Mouse (Mus musculus) MEL (cell line): Measurements from ENCODE around the gene Mia3. TPM values are rescaled to one million over a fixed set of nuclear protein-coding genes. Genes with fewer than 3 reads are reported as not detected.

Experiments
- DNase-seq: peaks from one replicate; pipeline ENCODE4 v3.0.0; 2011; ENCODE audit warnings: low read depth, low spot score
- H3K27ac ChIP-seq: 2 replicates; pipeline ENCODE4 v1.5.1; 2012; ENCODE audit warnings: low read depth, mild to moderate bottlenecking, control low read depth, low read length, moderate library complexity; ENCODE audit not compliant: control insufficient read depth
- H3K27me3 ChIP-seq, 2 experiments: fragments of 150-350 bp in 1 of 2; sonication (generic) in 1 of 2; 2 replicates each; pipeline ENCODE4 v1.6.1; 2012; ENCODE audit warnings: low read length in 2 of 2, mild to moderate bottlenecking in 2 of 2, improper control_type of control experiment in 1 of 2, moderate library complexity in 1 of 2; ENCODE audit not compliant: insufficient read depth in 2 of 2, control insufficient read depth in 1 of 2
- H3K36me3 ChIP-seq, 2 experiments: 2 replicates each; pipeline ENCODE4 v1.6.1; 2012 to 2014; ENCODE audit warnings: low read length in 2 of 2, improper control_type of control experiment in 1 of 2, inconsistent platforms in 1 of 2, mild to moderate bottlenecking in 1 of 2; ENCODE audit not compliant: insufficient read depth in 2 of 2, control insufficient read depth in 1 of 2
- H3K4me1 ChIP-seq, 2 experiments: fragments of 150-350 bp in 1 of 2; sonication (generic) in 1 of 2; 2 replicates each; pipeline ENCODE4 v1.6.1; 2012; ENCODE audit warnings: low read length in 2 of 2, improper control_type of control experiment in 1 of 2, mild to moderate bottlenecking in 1 of 2; ENCODE audit not compliant: insufficient read depth in 2 of 2, control insufficient read depth in 1 of 2
- H3K4me3 ChIP-seq, 2 experiments: fragments of 150-350 bp in 1 of 2; sonication (generic) in 1 of 2; 2 replicates each; pipeline ENCODE4 v1.5.1; 2012; ENCODE audit warnings: low read depth in 2 of 2, low read length in 2 of 2, mild to moderate bottlenecking in 2 of 2, moderate library complexity in 2 of 2, control low read depth in 1 of 2, improper control_type of control experiment in 1 of 2; ENCODE audit not compliant: control insufficient read depth in 1 of 2, insufficient read depth in 1 of 2
- H3K79me2 ChIP-seq: 2 replicates; pipeline ENCODE4 v1.6.1; 2012; ENCODE audit warnings: mild to moderate bottlenecking, low read length, moderate library complexity; ENCODE audit not compliant: control insufficient read depth, poor library complexity, insufficient read depth
- H3K9ac ChIP-seq: 2 replicates; pipeline ENCODE4 v1.6.1; 2012; ENCODE audit warnings: low read depth, mild to moderate bottlenecking, control low read depth, low read length, moderate library complexity; ENCODE audit not compliant: control insufficient read depth, poor library complexity, severe bottlenecking
- H3K9me3 ChIP-seq: fragments of 150-350 bp; sonication (generic); replicated peaks from 2 replicates; pipeline ENCODE4 v1.6.1; 2012; ENCODE audit warnings: mild to moderate bottlenecking, low read length, improper control_type of control experiment, moderate library complexity; ENCODE audit not compliant: insufficient read depth
- BHLHE40 ChIP-seq: IDR thresholded peaks from 2 replicates; pipeline ENCODE4 v1.6.1; 2012; ENCODE audit warnings: low read depth, mild to moderate bottlenecking, inconsistent platforms, low read length, improper control_type of control experiment, borderline replicate concordance
- CHD1 ChIP-seq: IDR thresholded peaks from 2 replicates; pipeline ENCODE4 v1.6.1; 2012; ENCODE audit warnings: low read depth, mild to moderate bottlenecking, inconsistent platforms, low read length, improper control_type of control experiment
- CHD2 ChIP-seq: IDR thresholded peaks from 2 replicates; pipeline ENCODE4 v1.6.1; 2011; ENCODE audit warnings: low read length, improper control_type of control experiment
- CTCF ChIP-seq, 3 experiments: IDR thresholded peaks in 2 of 3; conservative IDR thresholded peaks in 1 of 3; 2 replicates each; pipeline ENCODE4 v1.5.1; 2011 to 2012; ENCODE audit warnings: low read length in 3 of 3, low read depth in 2 of 3, mild to moderate bottlenecking in 2 of 3, improper control_type of control experiment in 1 of 3, inconsistent platforms in 1 of 3, mixed read lengths in 1 of 3, moderate library complexity in 1 of 3; ENCODE audit not compliant: control insufficient read depth in 1 of 3, insufficient read depth in 1 of 3, poor library complexity in 1 of 3, severe bottlenecking in 1 of 3
- E2F4 ChIP-seq: IDR thresholded peaks from 2 replicates; pipeline ENCODE4 v1.6.1; 2011; ENCODE audit warnings: low read depth, low read length, improper control_type of control experiment, borderline replicate concordance
- ELF1 ChIP-seq: IDR thresholded peaks from 2 replicates; pipeline ENCODE4 v1.6.1; 2014; ENCODE audit warnings: low read depth, mild to moderate bottlenecking, inconsistent platforms, low read length, improper control_type of control experiment, moderate library complexity
- EP300 ChIP-seq, 2 experiments: IDR thresholded peaks; 2 replicates each; pipeline ENCODE4 v1.6.1; 2011; ENCODE audit warnings: improper control_type of control experiment in 2 of 2, low read length in 2 of 2, low read depth in 1 of 2, mild to moderate bottlenecking in 1 of 2
- ETS1 ChIP-seq: IDR thresholded peaks from 2 replicates; pipeline ENCODE4 v1.6.1; 2012; ENCODE audit warnings: low read depth, mild to moderate bottlenecking, inconsistent platforms, low read length, improper control_type of control experiment, moderate library complexity
- GABPA ChIP-seq: IDR thresholded peaks from 2 replicates; pipeline ENCODE4 v1.6.1; 2012; ENCODE audit warnings: low read depth, mild to moderate bottlenecking, inconsistent platforms, low read length, improper control_type of control experiment, moderate library complexity
- GATA1 ChIP-seq: IDR thresholded peaks from 2 replicates; pipeline ENCODE4 v1.6.1; 2011; ENCODE audit warnings: low read depth, low read length, improper control_type of control experiment
- HCFC1 ChIP-seq: IDR thresholded peaks from 2 replicates; pipeline ENCODE4 v1.6.1; 2012; ENCODE audit warnings: low read depth, mild to moderate bottlenecking, inconsistent platforms, low read length, improper control_type of control experiment, moderate library complexity
- JUND ChIP-seq: IDR thresholded peaks from 2 replicates; pipeline ENCODE4 v1.6.1; 2011; ENCODE audit warnings: low read depth, mild to moderate bottlenecking, improper control_type of control experiment, low read length
- KAT2A ChIP-seq: conservative IDR thresholded peaks from 2 replicates; pipeline ENCODE4 v1.6.1; 2012; ENCODE audit warnings: low read depth, low read length, improper control_type of control experiment, inconsistent platforms
- MAFK ChIP-seq: IDR thresholded peaks from 2 replicates; pipeline ENCODE4 v1.6.1; 2011; ENCODE audit warnings: low read depth, mild to moderate bottlenecking, low read length, improper control_type of control experiment, borderline replicate concordance
- MAX ChIP-seq: IDR thresholded peaks from 2 replicates; pipeline ENCODE4 v1.6.1; 2011; ENCODE audit warnings: low read length, improper control_type of control experiment
- MEF2A ChIP-seq: IDR thresholded peaks from 2 replicates; pipeline ENCODE4 v1.6.1; 2014; ENCODE audit warnings: low read depth, mild to moderate bottlenecking, inconsistent platforms, low read length, improper control_type of control experiment; ENCODE audit not compliant: poor library complexity, insufficient replicate concordance, severe bottlenecking; ENCODE audit errors: extremely low read depth
- MXI1 ChIP-seq: IDR thresholded peaks from 2 replicates; pipeline ENCODE4 v1.6.1; 2011; ENCODE audit warnings: mild to moderate bottlenecking, low read depth, low read length, improper control_type of control experiment
- MYB ChIP-seq: IDR thresholded peaks from 2 replicates; pipeline ENCODE4 v1.6.1; 2011; ENCODE audit warnings: mild to moderate bottlenecking, low read depth, low read length, improper control_type of control experiment
- MYC ChIP-seq: IDR thresholded peaks from 2 replicates; pipeline ENCODE4 v1.6.1; 2011; ENCODE audit warnings: low read depth, mild to moderate bottlenecking, low read length, improper control_type of control experiment, moderate library complexity
- NELFE ChIP-seq: IDR thresholded peaks from 2 replicates; pipeline ENCODE4 v1.6.1; 2011; ENCODE audit warnings: low read depth, low read length, improper control_type of control experiment
- POLR2A ChIP-seq, 2 experiments: IDR thresholded peaks; 2 replicates each; pipeline ENCODE4 v1.6.1; 2011 to 2012; ENCODE audit warnings: low read length in 2 of 2, mild to moderate bottlenecking in 2 of 2, control low read depth in 1 of 2, improper control_type of control experiment in 1 of 2, low read depth in 1 of 2, moderate library complexity in 1 of 2; ENCODE audit not compliant: control insufficient read depth in 1 of 2, insufficient read depth in 1 of 2, poor library complexity in 1 of 2
- POLR2AphosphoS2 ChIP-seq: IDR thresholded peaks from 2 replicates; pipeline ENCODE4 v1.6.1; 2011; ENCODE audit warnings: low read length, improper control_type of control experiment
- POLR2AphosphoS5 ChIP-seq: IDR thresholded peaks from 2 replicates; pipeline ENCODE4 v1.6.1; 2012; ENCODE audit warnings: low read depth, borderline replicate concordance, mild to moderate bottlenecking, inconsistent platforms, low read length, moderate library complexity, mixed read lengths
- RAD21 ChIP-seq: IDR thresholded peaks from 2 replicates; pipeline ENCODE4 v1.6.1; 2011; ENCODE audit warnings: mild to moderate bottlenecking, low read depth, low read length, improper control_type of control experiment
- RCOR1 ChIP-seq: IDR thresholded peaks from 2 replicates; pipeline ENCODE4 v1.6.1; 2012; ENCODE audit warnings: low read depth, mild to moderate bottlenecking, inconsistent platforms, low read length, improper control_type of control experiment
- SIN3A ChIP-seq: IDR thresholded peaks from 2 replicates; pipeline ENCODE4 v1.6.1; 2012; ENCODE audit warnings: low read length, improper control_type of control experiment, inconsistent platforms
- SMC3 ChIP-seq: IDR thresholded peaks from 2 replicates; pipeline ENCODE4 v1.6.1; 2011; ENCODE audit warnings: low read depth, low read length, improper control_type of control experiment
- TAL1 ChIP-seq: IDR thresholded peaks from 2 replicates; pipeline ENCODE4 v1.6.1; 2012; ENCODE audit warnings: mild to moderate bottlenecking, inconsistent platforms, low read length, moderate library complexity, mixed read lengths
- TBP ChIP-seq: IDR thresholded peaks from 2 replicates; pipeline ENCODE4 v1.8.0; 2011; ENCODE audit warnings: low read depth, low read length, improper control_type of control experiment
- TCF12 ChIP-seq: IDR thresholded peaks from 2 replicates; pipeline ENCODE4 v1.6.1; 2014; ENCODE audit warnings: low read depth, mild to moderate bottlenecking, inconsistent platforms, low read length, improper control_type of control experiment, moderate library complexity
- USF1 ChIP-seq: IDR thresholded peaks from 2 replicates; pipeline ENCODE4 v1.6.1; 2014; ENCODE audit warnings: low read depth, mild to moderate bottlenecking, inconsistent platforms, low read length, improper control_type of control experiment, moderate library complexity
- USF2 ChIP-seq, 2 experiments: IDR thresholded peaks; 2 replicates each; pipeline ENCODE4 v1.6.1; 2011 to 2012; ENCODE audit warnings: improper control_type of control experiment in 2 of 2, low read length in 2 of 2, borderline replicate concordance in 1 of 2, inconsistent platforms in 1 of 2, low read depth in 1 of 2, mild to moderate bottlenecking in 1 of 2; ENCODE audit not compliant: insufficient read depth in 1 of 2
- ZKSCAN1 ChIP-seq: IDR thresholded peaks from 2 replicates; pipeline ENCODE4 v1.6.1; 2012; ENCODE audit warnings: low read depth, mild to moderate bottlenecking, inconsistent platforms, low read length, improper control_type of control experiment, moderate library complexity
- ZMIZ1 ChIP-seq: IDR thresholded peaks from 2 replicates; pipeline ENCODE4 v1.6.1; 2012; ENCODE audit warnings: low read depth, mild to moderate bottlenecking, inconsistent platforms, low read length, improper control_type of control experiment, moderate library complexity
- ZNF384 ChIP-seq: IDR thresholded peaks from 2 replicates; pipeline ENCODE4 v1.6.1; 2012; ENCODE audit warnings: low read depth, mild to moderate bottlenecking, inconsistent platforms, low read length, improper control_type of control experiment
- polyA plus RNA-seq, 2 experiments: library from polyadenylated mRNA; stranded (reverse) in 1 of 2; unstranded in 1 of 2; fragments of >175 nt in 1 of 2; fragments of >200 nt in 1 of 2; gene quantifications; 2 replicates each; pipeline versions ENCODE4 v1.2.1 to v1.2.4; 2012; ENCODE audit warnings: low replicate concordance in 2 of 2, low read depth in 1 of 2; ENCODE audit not compliant: insufficient read length in 2 of 2, insufficient read depth in 1 of 2, missing spikeins in 1 of 2
- total RNA-seq: library from RNA; depleted of rRNA; stranded (reverse); fragments of 300-350 nt; gene quantifications from 2 replicates; pipeline ENCODE4 v1.2.3, GENCODE M21; 2012

The Mia3 gene
- total and polyA plus RNA-seq, 3 experiments = 47.6 to 50.1 TPM; not detected in 1

DNA sequence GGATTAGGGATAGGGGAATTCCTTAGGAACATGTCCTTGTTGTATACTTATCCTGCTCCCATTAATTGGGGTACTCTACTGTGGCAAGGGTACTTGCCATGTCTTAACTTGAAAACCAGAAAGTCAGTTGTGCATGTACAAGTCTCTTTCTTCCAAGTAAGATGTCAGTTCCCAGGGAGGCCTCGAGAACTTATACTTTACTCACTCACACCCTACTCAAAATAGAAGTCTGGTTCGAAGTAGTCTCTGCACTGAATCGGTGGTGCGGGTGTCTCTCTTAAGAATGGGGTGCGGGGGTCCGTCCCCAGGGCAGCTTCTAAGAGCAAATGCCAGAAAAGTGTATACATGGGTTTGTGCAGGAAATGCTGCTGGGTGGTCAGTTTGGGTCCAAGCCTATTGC lies 70.2 kb downstream of the Mia3 start (continued):
- TF ChIP-seq JUND = no peak

DNA sequence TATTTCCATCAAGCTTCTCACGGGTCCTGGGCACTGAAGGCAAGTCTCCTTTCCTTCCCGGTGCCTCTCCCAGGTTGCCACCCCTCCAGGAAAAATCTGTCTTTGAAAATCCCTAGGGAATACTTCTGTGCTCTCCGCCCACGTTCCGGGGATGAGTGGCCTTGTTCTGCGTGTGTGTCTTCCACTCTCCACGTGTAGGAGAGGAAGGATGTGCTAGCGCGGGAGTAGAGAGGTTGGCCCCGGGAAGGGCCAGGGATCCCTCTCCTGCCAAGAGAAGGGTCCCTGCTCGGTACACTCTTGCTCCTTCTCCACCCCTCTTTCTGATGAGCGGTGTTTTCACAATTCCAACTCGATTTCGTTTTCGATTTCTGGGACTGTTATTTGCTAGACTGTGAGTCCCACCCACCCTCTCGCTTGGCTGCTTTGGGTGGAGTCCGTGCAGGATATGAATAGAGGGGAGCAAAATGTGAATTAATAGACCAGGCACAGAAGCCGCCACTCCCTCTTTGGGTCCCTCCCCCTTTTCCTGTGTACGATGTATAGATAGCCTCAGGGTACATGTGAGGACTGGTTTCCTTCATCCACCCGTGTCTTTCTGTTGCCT lies 71.4 kb downstream of the Mia3 start:
- no peaks in the 10 kb centered on the region for H3K27me3 ChIP-seq
- peak overlapping the region; percentile 58 to 67 for H3K4me3 ChIP-seq
- H3K36me3 ChIP-seq = peaks cover 0 to 4% of the 10 kb centered on the region in 2 experiments; a peak in 2 of 4 replicates
- H3K9ac ChIP-seq = peak overlapping the region; percentile 62
- no peaks in the 10 kb centered on the region for H3K4me1 ChIP-seq
- peak overlapping the region; percentile 56 for H3K27ac ChIP-seq
- H3K9me3 ChIP-seq = no peaks in the 10 kb centered on the region
- DNase-seq = peak; percentile 92
- H3K79me2 ChIP-seq = peaks cover 9% of the 10 kb centered on the region; the same call in 1 of the 2 replicates
- TF ChIP-seq GATA1 (no peak), KAT2A (no peak), NELFE (peak; percentile 67), MYB (no peak), BHLHE40 (no peak; the same call in 1 of the 2 replicates), EP300 (IDR thresholded peaks at IDR 0.05; ENCODE audit: low read depth in 1 of 2, low read length in 2 of 2) (peak in 1 of 2 experiments; percentile 35; a peak in 1 of 4 replicates), ELF1 (peak; percentile 58), RAD21 (no peak), GABPA (no peak), CTCF (IDR thresholded peaks at IDR 0.05 in 2 of 3, conservative IDR thresholded peaks at IDR 0.05 in 1 of 3; ENCODE audit: control insufficient read depth in 1 of 3, insufficient read depth in 1 of 3, low read depth in 2 of 3, low read length in 3 of 3, poor library complexity in 1 of 3, severe bottlenecking in 1 of 3) (no peak), JUND (no peak), POLR2AphosphoS2 (no peak), MAFK (no peak), RCOR1 (no peak), SIN3A (peak; percentile 84), USF2 (IDR thresholded peaks at IDR 0.05; ENCODE audit: borderline replicate concordance in 1 of 2, insufficient read depth in 1 of 2, low read depth in 1 of 2, low read length in 2 of 2) (no peak), MXI1 (peak; percentile 92), POLR2A (IDR thresholded peaks at IDR 0.05; ENCODE audit: control insufficient read depth in 1 of 2, insufficient read depth in 1 of 2, low read depth in 1 of 2, low read length in 2 of 2, poor library complexity in 1 of 2) (peak in 1 of 2 experiments; percentile 82; a peak in 2 of 4 replicates), MAX (peak; percentile 57), E2F4 (no peak), TAL1 (no peak), USF1 (peak; percentile 54; the same call in 1 of the 2 replicates), CHD1 (no peak), ZMIZ1 (no peak; the same call in 1 of the 2 replicates), ETS1 (peak; percentile 45; the same call in 1 of the 2 replicates), MYC (peak; percentile 49; the same call in 1 of the 2 replicates), MEF2A (no peak), HCFC1 (peak; percentile 53; the same call in 1 of the 2 replicates), SMC3 (no peak), POLR2AphosphoS5 (0 out of 2 replicates have a peak, but pooled peaks have one; percentile 47), CHD2 (no peak), TBP (peak; percentile 78), ZNF384 (no peak), TCF12 (peak; percentile 60; the same call in 1 of the 2 replicates), ZKSCAN1 (no peak)
